Comparison of ENCODE assay signal across 12 mouse cellular contexts in the genomic region with DNA sequence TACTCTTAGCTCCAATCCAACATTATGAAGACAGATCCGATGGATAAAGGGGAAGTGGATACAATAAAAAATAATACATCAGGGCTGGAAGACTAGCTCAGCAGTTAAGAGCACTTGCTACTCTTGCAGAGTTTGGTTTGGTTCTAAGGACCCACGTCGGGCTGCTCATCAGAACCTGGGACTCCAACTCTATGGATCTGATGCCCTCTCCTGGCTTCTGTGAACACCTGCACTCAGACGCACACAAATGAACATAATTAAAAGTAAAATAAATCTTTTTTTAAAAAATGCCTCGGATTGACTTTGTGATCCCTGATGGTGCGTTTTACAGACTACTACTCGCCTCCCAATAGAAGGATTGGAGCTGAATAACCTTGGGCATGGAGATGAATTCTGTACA. TPM values are rescaled to one million over a fixed set of nuclear protein-coding genes. Genes with fewer than 3 reads are reported as not detected.
A peak's percentile ranks its signal among the peaks of the same experiment; 100 is the strongest.
DNase-seq lines count a peak whose midpoint lies in the region; ATAC-seq and TF ChIP-seq lines count a peak whose summit lies in the region.
"Had no signal": no experiment of that assay in that cellular context is flagged by ENCODE, and none has a peak within 500 bp of the region (broad histone marks: within the 10 kb centered on the region; RNA-seq: fewer than 3 reads in every experiment).

No protein-coding gene starts in this region.

- no peak for TF ChIP-seq POLR2A in kidney, adult 2 months (IDR thresholded peaks at IDR 0.05; ENCODE audit: low read depth, low read length)

- TF ChIP-seq CTCF in kidney, adult 2 months (conservative IDR thresholded peaks at IDR 0.05; ENCODE audit: insufficient read depth, insufficient read length, low read depth, low read length) = peak; percentile 59

- H3K4me1 ChIP-seq in kidney, adult 2 months (ENCODE audit: control insufficient read depth, insufficient read depth, low read length) = no peaks in the 10 kb centered on the region
- H3K4me1 ChIP-seq in kidney, embryonic 15.5 days = peaks cover 7% of the 10 kb centered on the region; the same call in 1 of the 2 replicates

- DNase-seq in adrenal gland, postnatal 14 days = peak; percentile 28
- no peak for DNase-seq in adrenal gland, postnatal 4 days (ENCODE audit: low spot score in 2 of 2)
- peak; percentile 23 for DNase-seq in kidney, adult 2 months
- DNase-seq in 3T3-L1 (ENCODE audit: low read depth, low spot score) = peak; percentile 53
- peak; percentile 69 for DNase-seq in brain, adult 2 months (ENCODE audit: low read depth, low spot score)
- no peak for DNase-seq in thymus, postnatal 36 days
- DNase-seq: B cell, adult 2 months; kidney, adult 9 months had no signal

- no peaks in the 10 kb centered on the region for H3K27me3 ChIP-seq in kidney, adult 2 months (replicated peaks; ENCODE audit: control insufficient read depth, insufficient read depth, low read length)
- no peaks in the 10 kb centered on the region for H3K27me3 ChIP-seq in kidney, embryonic 15.5 days
- H3K27me3 ChIP-seq: lung, embryonic 15.5 days had no signal

- H3K36me3 ChIP-seq in kidney, adult 2 months (ENCODE audit: control insufficient read depth, insufficient read depth, low read length) = no peaks in the 10 kb centered on the region
- no peaks in the 10 kb centered on the region for H3K36me3 ChIP-seq in kidney, embryonic 15.5 days
- H3K36me3 ChIP-seq: lung, embryonic 15.5 days had no signal

- no peak overlapping the region for H3K9ac ChIP-seq in kidney, embryonic 15.5 days
- H3K9ac ChIP-seq: lung, embryonic 15.5 days had no signal

- 52% methylated on average over 7 of the region's 7 CpGs for WGBS in kidney, adult 2 months
- WGBS in kidney, embryonic 15.5 days = 58% methylated on average over 7 of the region's 7 CpGs

- no peak for ATAC-seq in kidney, embryonic 15.5 days (replicated peaks; ENCODE audit: low FRiP score)
- ATAC-seq in megakaryocyte-erythroid progenitor cell, adult 5-6 weeks (replicated peaks; ENCODE audit: low FRiP score, low TSS enrichment, poor library complexity, severe bottlenecking) = no peak

- H3K4me3 ChIP-seq in kidney, adult 2 months (ENCODE audit: insufficient read depth, low read depth, low read length) = no peak overlapping the region
- no peak overlapping the region for H3K4me3 ChIP-seq in kidney, embryonic 15.5 days (replicated peaks)
- H3K4me3 ChIP-seq: lung, embryonic 15.5 days had no signal

- no peak overlapping the region for H3K4me2 ChIP-seq in kidney, embryonic 15.5 days
- H3K4me2 ChIP-seq: lung, embryonic 15.5 days had no signal

- H3K27ac ChIP-seq in kidney, adult 2 months (ENCODE audit: insufficient read depth, low read depth, low read length) = no peak overlapping the region
- no peak overlapping the region for H3K27ac ChIP-seq in kidney, embryonic 15.5 days
- H3K27ac ChIP-seq: lung, embryonic 15.5 days had no signal

- no peaks in the 10 kb centered on the region for H3K9me3 ChIP-seq in kidney, embryonic 15.5 days (replicated peaks)
- H3K9me3 ChIP-seq: lung, embryonic 15.5 days had no signal

RNA-seq across cellular contexts. Expression of a gene that starts 11.5 kb away (rescaled TPM):
- 2.4 and 2.6 TPM in 2 replicates for total RNA-seq in adrenal gland, postnatal 14 days (2021)
- 1 to 10 TPM; 3.6 to 4.8 TPM for total RNA-seq in adrenal gland, postnatal 4 days (2021)
- 0.36 and 0.56 TPM in 2 replicates for polyA plus RNA-seq in kidney, adult 2 months (2012; rRNA removed)
- polyA plus RNA-seq in kidney, embryonic 15.5 days (2015; fragmentation: Nextera tagmentation; extraction: Ambion mirVana) = 0.51 and 1.1 TPM in 2 replicates
- total RNA-seq in megakaryocyte-erythroid progenitor cell, adult 5-6 weeks (2014; fragmentation: Nextera tagmentation) = not detected in 2 replicates
- total RNA-seq in megakaryocyte-erythroid progenitor cell, adult 5-6 weeks (2017) = 0.15 TPM in 1 of 2 replicates, not detected in the other
- total RNA-seq: gastrocnemius, adult 8-10 months had no signal

RNA-seq across cellular contexts. Expression of a gene that starts 18.3 kb away (rescaled TPM):
- 30.8 and 31.9 TPM in 2 replicates for total RNA-seq in adrenal gland, postnatal 14 days (2021)
- 10 to 100 TPM; 34.9 to 41.8 TPM for total RNA-seq in adrenal gland, postnatal 4 days (2021)
- polyA plus RNA-seq in kidney, adult 2 months (2012; rRNA removed) = 32.8 and 38.7 TPM in 2 replicates
- 23.6 and 25.6 TPM in 2 replicates for polyA plus RNA-seq in kidney, embryonic 15.5 days (2015; fragmentation: Nextera tagmentation; extraction: Ambion mirVana)
- 37.2 and 51.6 TPM in 2 replicates for total RNA-seq in megakaryocyte-erythroid progenitor cell, adult 5-6 weeks (2014; fragmentation: Nextera tagmentation)
- 23.9 and 26.2 TPM in 2 replicates for total RNA-seq in megakaryocyte-erythroid progenitor cell, adult 5-6 weeks (2017)

RNA-seq across cellular contexts. Expression of a gene that starts 19.2 kb away (rescaled TPM):
- total RNA-seq in adrenal gland, postnatal 14 days (2021) = 13.7 and 17.5 TPM in 2 replicates
- 10 to 100 TPM; 23.9 to 26.0 TPM for total RNA-seq in adrenal gland, postnatal 4 days (2021)
- polyA plus RNA-seq in kidney, adult 2 months (2012; rRNA removed) = 24.5 and 29.5 TPM in 2 replicates
- polyA plus RNA-seq in kidney, embryonic 15.5 days (2015; fragmentation: Nextera tagmentation; extraction: Ambion mirVana) = 22.0 and 22.2 TPM in 2 replicates
- total RNA-seq in megakaryocyte-erythroid progenitor cell, adult 5-6 weeks (2014; fragmentation: Nextera tagmentation) = 12.4 and 19.1 TPM in 2 replicates
- total RNA-seq in megakaryocyte-erythroid progenitor cell, adult 5-6 weeks (2017) = 14.9 and 17.7 TPM in 2 replicates

RNA-seq across cellular contexts. Expression of a gene that starts 53.3 kb away (rescaled TPM):
- 25.7 and 28.5 TPM in 2 replicates for total RNA-seq in adrenal gland, postnatal 14 days (2021)
- 10 to 100 TPM; 32.5 to 33.5 TPM for total RNA-seq in adrenal gland, postnatal 4 days (2021)
- 24.6 and 25.8 TPM in 2 replicates for polyA plus RNA-seq in kidney, adult 2 months (2012; rRNA removed)
- polyA plus RNA-seq in kidney, embryonic 15.5 days (2015; fragmentation: Nextera tagmentation; extraction: Ambion mirVana) = 44.4 and 45.3 TPM in 2 replicates
- 17.8 and 20.8 TPM in 2 replicates for total RNA-seq in megakaryocyte-erythroid progenitor cell, adult 5-6 weeks (2014; fragmentation: Nextera tagmentation)
- 25.1 and 30.8 TPM in 2 replicates for total RNA-seq in megakaryocyte-erythroid progenitor cell, adult 5-6 weeks (2017)

RNA-seq across cellular contexts. Expression of a gene that starts 53.6 kb away (rescaled TPM):
- 15.9 and 18.2 TPM in 2 replicates for total RNA-seq in adrenal gland, postnatal 14 days (2021)
- total RNA-seq in adrenal gland, postnatal 4 days (2021) = 10 to 100 TPM; 24.7 to 25.9 TPM
- polyA plus RNA-seq in kidney, adult 2 months (2012; rRNA removed) = 7.6 and 7.8 TPM in 2 replicates
- polyA plus RNA-seq in kidney, embryonic 15.5 days (2015; fragmentation: Nextera tagmentation; extraction: Ambion mirVana) = 21.3 and 22.0 TPM in 2 replicates
- total RNA-seq in megakaryocyte-erythroid progenitor cell, adult 5-6 weeks (2014; fragmentation: Nextera tagmentation) = 21.7 and 23.6 TPM in 2 replicates
- total RNA-seq in megakaryocyte-erythroid progenitor cell, adult 5-6 weeks (2017) = 11.8 and 19.7 TPM in 2 replicates

Comparison
In these comparisons a context has a peak if more than half of its experiments do, and no peak if none do; other contexts are left out.
1. DNase-seq: peak in adrenal gland, postnatal 14 days (single experiment), kidney, adult 2 months (single experiment), 3T3-L1 (single experiment) and brain, adult 2 months (single experiment); none in adrenal gland, postnatal 4 days (0 of 2) and thymus, postnatal 36 days (0 of 2).